Mouse (Mus musculus) liver, embryonic 14.5 days (tissue): ENCODE data around the gene Vmn1r34.

Experiments used
- CTCF ChIP-seq: IDR thresholded peaks from 2 replicates; pipeline ENCODE4 v1.5.1; 2016; ENCODE audit warnings: antibody characterized with exemption, low read depth, control low read depth
- EP300 ChIP-seq: IDR thresholded peaks from 2 replicates; pipeline ENCODE4 v1.6.1; 2016; ENCODE audit warnings: antibody characterized with exemption, low read depth

DNA sequence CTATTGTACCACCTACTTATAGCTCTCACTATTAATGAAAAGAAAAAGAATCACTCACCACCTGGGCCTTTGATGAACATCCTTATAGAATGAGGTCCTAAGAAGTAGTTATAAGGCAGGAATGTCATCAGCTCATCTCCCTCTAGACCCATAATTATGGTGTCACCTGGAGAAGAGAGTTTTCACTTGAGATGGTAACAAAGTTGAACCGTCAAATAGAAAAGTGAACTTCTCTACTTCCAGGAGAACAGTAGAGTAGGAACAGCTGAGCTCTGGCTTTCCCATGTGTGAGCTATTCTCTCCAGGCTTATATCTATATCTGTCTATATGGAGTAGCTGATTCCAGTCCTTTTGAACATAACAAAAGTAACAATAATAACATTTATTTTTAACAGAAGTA lies at the start of gene Vmn1r34:
- no peak for TF ChIP-seq CTCF
- TF ChIP-seq EP300, result no peak
